Mouse (Mus musculus): ENCODE measurements at regions not wholly inside any gene's neighbourhood (a gene's known extent, or its start where the extent isn't known, plus 50 kb on each side); places are given as distances from the start of the nearest gene placed in this dataset.

GRCm38 (mm10) chr3:61255643-61256042 lies 105.8 kb upstream of the Rap2b start:
- DNase-seq (ENCODE audit: low spot score) = no peak

- peak; percentile 72 for DNase-seq (ENCODE audit: low spot score)
These were observed 92.7 kb upstream of the Rap2b start for GRCm38 (mm10) chr3:61268453-61269335.

- DNase-seq (ENCODE audit: low spot score) = no peak
These were observed 75.4 kb upstream of the Rap2b start for GRCm38 (mm10) chr3:61285924-61286520.

GRCm38 (mm10) chr3:61288195-61288594 lies 73.2 kb upstream of the Rap2b start:
- DNase-seq (ENCODE audit: low spot score) = no peak

- DNase-seq (ENCODE audit: low spot score) = no peak
These were observed 66.6 kb upstream of the Rap2b start for GRCm38 (mm10) chr3:61294855-61295254.

GRCm38 (mm10) chr3:61297290-61297689 lies 64.1 kb upstream of the Rap2b start:
- no peak for DNase-seq (ENCODE audit: low spot score)

GRCm38 (mm10) chr3:61302214-61302613 lies 59.2 kb upstream of the Rap2b start:
- DNase-seq (ENCODE audit: low spot score) = no peak

GRCm38 (mm10) chr3:61303485-61303884 lies 58.0 kb upstream of the Rap2b start:
- no peak for DNase-seq (ENCODE audit: low spot score)

- no peak for DNase-seq (ENCODE audit: low spot score)
These were observed 55.1 kb upstream of the Rap2b start for GRCm38 (mm10) chr3:61306306-61306705.

GRCm38 (mm10) chr3:61308764-61309163 lies 52.7 kb upstream of the Rap2b start:
- DNase-seq (ENCODE audit: low spot score) = no peak

- DNase-seq (ENCODE audit: low spot score) = no peak
These were observed 52.2 kb upstream of the Rap2b start for GRCm38 (mm10) chr3:61309197-61309596.
